Mouse (Mus musculus): ENCODE data around the gene Tbx3. TPM values are rescaled to one million over a fixed set of nuclear protein-coding genes. Genes with fewer than 3 reads are reported as not detected.

Gene Tbx3
- polyA plus RNA-seq, 1 experiment from 2014 or later, result 2.8 TPM

- 22% methylated on average over 5 of the region's 5 CpGs for WGBS (ENCODE audit: insufficient replicate concordance)
- TF ChIP-seq CTCF (IDR thresholded peaks at IDR 0.05; ENCODE audit: low read depth) (no peak), EP300 (IDR thresholded peaks at IDR 0.05; ENCODE audit: low read depth) (no peak)
- 0 out of 2 replicates have a peak, but pooled peaks cover 3% of the 10 kb centered on the region for H3K4me1 ChIP-seq (ENCODE audit: insufficient read depth)
- no peak for ATAC-seq
- H3K4me3 ChIP-seq (ENCODE audit: low read depth, low read length), result no peak overlapping the region
- peaks cover 89% of the 10 kb centered on the region for H3K27me3 ChIP-seq (ENCODE audit: insufficient read depth, low read length)
- no peaks in the 10 kb centered on the region for H3K9me3 ChIP-seq (ENCODE audit: low read length)
- no peak overlapping the region for H3K9ac ChIP-seq (replicated peaks)
- no peak for DNase-seq
- H3K4me2 ChIP-seq (ENCODE audit: low read depth, low read length), result no peak overlapping the region
- H3K27ac ChIP-seq (ENCODE audit: low read depth), result no peak overlapping the region
- H3K36me3 ChIP-seq (replicated peaks; ENCODE audit: insufficient read depth, low read length), result no peaks in the 10 kb centered on the region
Measured at GRCm38 (mm10) chr5:119683861-119684260, 13.4 kb downstream of the Tbx3 start.

- H3K4me1 ChIP-seq (ENCODE audit: insufficient read depth), result 0 out of 2 replicates have a peak, but pooled peaks cover 3% of the 10 kb centered on the region
- TF ChIP-seq CTCF (IDR thresholded peaks at IDR 0.05; ENCODE audit: low read depth) (no peak), EP300 (IDR thresholded peaks at IDR 0.05; ENCODE audit: low read depth) (no peak)
- no peaks in the 10 kb centered on the region for H3K36me3 ChIP-seq (replicated peaks; ENCODE audit: insufficient read depth, low read length)
- no peak overlapping the region for H3K27ac ChIP-seq (ENCODE audit: low read depth)
- no peak overlapping the region for H3K4me3 ChIP-seq (ENCODE audit: low read depth, low read length)
- H3K9me3 ChIP-seq (ENCODE audit: low read length), result no peaks in the 10 kb centered on the region
- H3K4me2 ChIP-seq (ENCODE audit: low read depth, low read length), result no peak overlapping the region
- H3K9ac ChIP-seq (replicated peaks), result no peak overlapping the region
- DNase-seq (no peak), ATAC-seq (no peak)
- 11% methylated on average over 15 of the region's 15 CpGs for WGBS (ENCODE audit: insufficient replicate concordance)
- peaks cover 96% of the 10 kb centered on the region for H3K27me3 ChIP-seq (ENCODE audit: insufficient read depth, low read length)
Measured at GRCm38 (mm10) chr5:119684701-119685391, 14.4 kb downstream of the Tbx3 start.

DNA sequence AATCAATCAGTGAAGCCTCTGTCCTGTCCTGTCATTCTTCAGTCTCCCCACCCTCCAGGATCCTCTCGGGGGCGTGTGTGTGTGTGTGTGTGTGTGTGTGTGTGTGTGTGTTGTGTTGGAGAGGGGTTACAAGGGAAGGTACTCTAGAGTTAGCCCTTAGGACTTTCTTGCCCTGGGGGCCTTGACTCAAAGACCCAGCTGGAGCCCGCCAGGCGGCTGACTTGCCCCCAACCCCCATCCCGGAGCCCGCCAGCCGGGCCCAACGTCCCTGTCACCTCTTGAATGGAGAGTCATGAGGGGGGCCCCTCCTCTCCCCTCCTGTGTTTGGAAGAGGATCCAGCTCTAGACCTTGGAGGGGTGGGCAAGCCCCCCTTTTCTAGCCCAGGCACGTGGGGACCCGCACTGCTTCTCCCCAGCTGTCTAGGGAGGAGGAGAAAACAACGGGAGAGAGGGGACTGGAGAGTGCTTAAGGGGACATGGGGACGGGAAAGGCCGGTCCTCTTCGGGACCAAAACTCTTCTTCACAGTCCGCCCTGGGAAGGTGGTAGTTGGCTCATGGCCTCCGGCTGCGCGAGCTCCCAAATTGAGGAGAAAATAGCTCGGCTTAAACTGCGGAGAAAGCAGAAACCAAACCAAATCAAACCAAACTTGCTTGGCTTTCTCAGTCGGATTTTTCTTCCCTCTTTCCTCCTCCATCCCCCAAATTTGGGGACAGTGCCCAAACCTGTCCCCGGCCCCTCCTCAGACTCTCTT, 15.2 kb downstream of the Tbx3 start:
- Histone ChIP-seq H3K4me3 (ENCODE audit: low read depth, low read length) (peak overlapping the region; percentile 30), H3K27me3 (ENCODE audit: insufficient read depth, low read length) (peaks cover 95% of the 10 kb centered on the region), H3K9ac (replicated peaks) (no peak overlapping the region; the same call in 1 of the 2 replicates), H3K4me1 (ENCODE audit: insufficient read depth) (0 out of 2 replicates have a peak, but pooled peaks cover 3% of the 10 kb centered on the region), H3K9me3 (ENCODE audit: low read length) (no peaks in the 10 kb centered on the region), H3K4me2 (ENCODE audit: low read depth, low read length) (peak overlapping the region; percentile 53), H3K27ac (ENCODE audit: low read depth) (no peak overlapping the region), H3K36me3 (replicated peaks; ENCODE audit: insufficient read depth, low read length) (no peaks in the 10 kb centered on the region)
- TF ChIP-seq CTCF (IDR thresholded peaks at IDR 0.05; ENCODE audit: low read depth) (no peak), EP300 (IDR thresholded peaks at IDR 0.05; ENCODE audit: low read depth) (no peak)
- WGBS (ENCODE audit: insufficient replicate concordance), result 4% methylated on average over 22 of the region's 22 CpGs
- ATAC-seq (peak; percentile 35; the same call in 1 of the 2 replicates), DNase-seq (no peak)

GRCm38 (mm10) chr5:119686199-119686964, 15.9 kb downstream of the Tbx3 start:
- H3K4me2 ChIP-seq (ENCODE audit: low read depth, low read length), result peak overlapping the region; percentile 53
- no peak overlapping the region for H3K27ac ChIP-seq (ENCODE audit: low read depth)
- DNase-seq, result no peak
- TF ChIP-seq CTCF (IDR thresholded peaks at IDR 0.05; ENCODE audit: low read depth) (peak; percentile 46), EP300 (IDR thresholded peaks at IDR 0.05; ENCODE audit: low read depth) (no peak)
- H3K4me1 ChIP-seq (ENCODE audit: insufficient read depth), result 0 out of 2 replicates have a peak, but pooled peaks cover 3% of the 10 kb centered on the region
- no peak overlapping the region for H3K9ac ChIP-seq (replicated peaks)
- peak overlapping the region; percentile 30 for H3K4me3 ChIP-seq (ENCODE audit: low read depth, low read length)
- peak; percentile 56 for ATAC-seq
- H3K36me3 ChIP-seq (replicated peaks; ENCODE audit: insufficient read depth, low read length), result no peaks in the 10 kb centered on the region
- H3K27me3 ChIP-seq (ENCODE audit: insufficient read depth, low read length), result peaks cover 92% of the 10 kb centered on the region
- no peaks in the 10 kb centered on the region for H3K9me3 ChIP-seq (ENCODE audit: low read length)
- WGBS (ENCODE audit: insufficient replicate concordance), result 3% methylated on average over 28 of the region's 30 CpGs

DNA sequence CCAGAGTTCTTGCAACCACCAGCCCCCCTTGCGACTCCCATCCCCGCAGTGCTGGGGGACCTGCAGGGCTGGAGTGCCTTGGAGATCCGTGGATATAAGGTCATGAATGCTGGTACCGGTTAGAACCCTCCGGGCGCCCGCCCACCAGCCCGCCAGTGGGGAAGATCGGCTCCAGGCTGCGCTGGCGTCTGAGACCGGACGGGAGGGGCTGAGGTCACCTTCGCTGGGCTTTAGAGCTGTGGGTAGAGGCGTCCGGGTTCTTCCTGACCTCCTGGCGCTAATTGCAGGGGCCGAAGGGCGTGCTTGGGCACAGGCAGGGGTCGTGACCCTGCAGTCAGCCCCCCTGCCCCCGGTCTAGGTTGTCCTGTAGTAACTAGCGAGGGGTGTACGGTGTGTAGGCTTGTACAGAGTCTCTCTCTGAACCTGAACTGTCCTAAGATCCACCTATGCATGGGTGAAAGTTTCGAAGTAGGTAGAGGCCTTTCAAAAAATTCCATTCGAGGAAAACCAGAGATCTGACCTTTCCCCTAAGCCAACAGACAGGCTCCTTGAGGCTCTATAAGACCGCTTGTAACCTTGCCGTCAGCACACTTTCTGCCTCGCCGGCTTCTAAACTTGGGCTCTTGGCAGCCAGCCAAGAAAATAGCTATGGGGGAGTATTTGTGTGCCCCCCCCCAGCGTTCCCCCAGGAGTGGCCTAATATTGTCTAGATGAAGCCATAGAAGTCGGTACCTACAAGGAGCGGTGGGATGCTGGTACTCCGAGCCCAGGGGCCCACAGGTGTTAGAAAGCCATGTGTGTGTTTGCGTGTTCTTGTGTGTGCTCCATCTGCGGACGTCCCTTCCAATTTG, 16.8 kb downstream of the Tbx3 start:
- WGBS (ENCODE audit: insufficient replicate concordance), result 9% methylated on average over 36 of the region's 36 CpGs
- no peak overlapping the region for H3K4me2 ChIP-seq (ENCODE audit: low read depth, low read length)
- H3K4me3 ChIP-seq (ENCODE audit: low read depth, low read length), result no peak overlapping the region
- H3K9me3 ChIP-seq (ENCODE audit: low read length), result no peaks in the 10 kb centered on the region
- H3K27ac ChIP-seq (ENCODE audit: low read depth), result no peak overlapping the region
- ATAC-seq, result no peak
- H3K27me3 ChIP-seq (ENCODE audit: insufficient read depth, low read length), result peaks cover 83% of the 10 kb centered on the region
- H3K4me1 ChIP-seq (ENCODE audit: insufficient read depth), result 0 out of 2 replicates have a peak, but pooled peaks cover 3% of the 10 kb centered on the region
- H3K9ac ChIP-seq (replicated peaks), result no peak overlapping the region
- no peaks in the 10 kb centered on the region for H3K36me3 ChIP-seq (replicated peaks; ENCODE audit: insufficient read depth, low read length)
- TF ChIP-seq CTCF (IDR thresholded peaks at IDR 0.05; ENCODE audit: low read depth) (no peak), EP300 (IDR thresholded peaks at IDR 0.05; ENCODE audit: low read depth) (no peak)
- DNase-seq, result no peak
